Mouse (Mus musculus): ENCODE measurements at regions not wholly inside any gene's neighbourhood (a gene's known extent, or its start where the extent isn't known, plus 50 kb on each side); places are given as distances from the start of the nearest gene placed in this dataset.
"Not testable (repeated sequence)": the region's sequence is repeated elsewhere in the genome, so short reads cannot be mapped to it uniquely, and the experiment has no call there.

- peak; percentile 66 for DNase-seq (ENCODE audit: low spot score)
Measured at GRCm38 (mm10) chr7:69167456-69167855, 418.4 kb upstream of the Arrdc4 start.

GRCm38 (mm10) chr7:69161916-69162315, 412.9 kb upstream of the Arrdc4 start:
- peak; percentile 51 for DNase-seq (ENCODE audit: low spot score)

- peak; percentile 36 for DNase-seq (ENCODE audit: low spot score)
Measured at GRCm38 (mm10) chr7:69142351-69142750, 393.3 kb upstream of the Arrdc4 start.

- DNase-seq (ENCODE audit: low spot score) = no peak
Measured at GRCm38 (mm10) chr7:69133441-69133840, 384.4 kb upstream of the Arrdc4 start.

- not testable (repeated sequence) for DNase-seq (ENCODE audit: low spot score)
Measured at GRCm38 (mm10) chr7:69101770-69102169, 352.7 kb upstream of the Arrdc4 start.

GRCm38 (mm10) chr7:69097587-69098095, 348.6 kb upstream of the Arrdc4 start:
- DNase-seq (ENCODE audit: low spot score) = peak; percentile 22

GRCm38 (mm10) chr7:69074780-69075179, 325.7 kb upstream of the Arrdc4 start:
- DNase-seq (ENCODE audit: low spot score) = no peak

GRCm38 (mm10) chr7:69062994-69063393, 314.0 kb upstream of the Arrdc4 start:
- DNase-seq (ENCODE audit: low spot score) = no peak

GRCm38 (mm10) chr7:69062506-69062905, 313.5 kb upstream of the Arrdc4 start:
- DNase-seq (ENCODE audit: low spot score) = no peak

- no peak for DNase-seq (ENCODE audit: low spot score)
Measured at GRCm38 (mm10) chr7:69062094-69062493, 313.1 kb upstream of the Arrdc4 start.

- no peak for DNase-seq (ENCODE audit: low spot score)
Measured at GRCm38 (mm10) chr7:69061242-69061641, 312.2 kb upstream of the Arrdc4 start.

- DNase-seq (ENCODE audit: low spot score) = peak; percentile 5
Measured at GRCm38 (mm10) chr7:69016575-69016974, 267.5 kb upstream of the Arrdc4 start.

GRCm38 (mm10) chr7:69015047-69015446, 266.0 kb upstream of the Arrdc4 start:
- no peak for DNase-seq (ENCODE audit: low spot score)

- DNase-seq (ENCODE audit: low spot score) = no peak
Measured at GRCm38 (mm10) chr7:69007237-69007636, 258.2 kb upstream of the Arrdc4 start.

- no peak for DNase-seq (ENCODE audit: low spot score)
Measured at GRCm38 (mm10) chr7:68988061-68988460, 239.0 kb upstream of the Arrdc4 start.

GRCm38 (mm10) chr7:68983937-68984336, 234.9 kb upstream of the Arrdc4 start:
- no peak for DNase-seq (ENCODE audit: low spot score)

GRCm38 (mm10) chr7:68982914-68983502, 234.0 kb upstream of the Arrdc4 start:
- no peak for DNase-seq (ENCODE audit: low spot score)

- no peak for DNase-seq (ENCODE audit: low spot score)
Measured at GRCm38 (mm10) chr7:68978576-68978975, 229.5 kb upstream of the Arrdc4 start.

- DNase-seq (ENCODE audit: low spot score) = peak; percentile 86
Measured at GRCm38 (mm10) chr7:68976813-68977752, 228.0 kb upstream of the Arrdc4 start.

- DNase-seq (ENCODE audit: low spot score) = no peak
Measured at GRCm38 (mm10) chr7:68975956-68976355, 226.9 kb upstream of the Arrdc4 start.

GRCm38 (mm10) chr7:68975580-68975894, 226.5 kb upstream of the Arrdc4 start:
- no peak for DNase-seq (ENCODE audit: low spot score)

GRCm38 (mm10) chr7:68974761-68975579, 225.9 kb upstream of the Arrdc4 start:
- DNase-seq (ENCODE audit: low spot score) = no peak
